Mouse (Mus musculus) G1E (cell line): Measurements from ENCODE around the gene Hcls1.

Experiments
- CTCF ChIP-seq: IDR thresholded peaks from 2 replicates; pipeline ENCODE4 v1.5.1; 2012; ENCODE audit warnings: low read depth, low read length, inconsistent platforms, mixed read lengths
- GATA1 ChIP-seq: IDR thresholded peaks from 2 replicates; pipeline ENCODE4 v1.6.1; 2012; ENCODE audit warnings: borderline replicate concordance, low read length, inconsistent platforms, mixed read lengths
- POLR2AphosphoS5 ChIP-seq: IDR thresholded peaks from 2 replicates; pipeline ENCODE4 v1.6.1; 2012; ENCODE audit warnings: low read depth, low read length, inconsistent platforms; ENCODE audit not compliant: insufficient replicate concordance
- TAL1 ChIP-seq: conservative IDR thresholded peaks from 2 replicates; pipeline ENCODE4 v1.6.1; 2012; ENCODE audit warnings: low read depth, low read length, inconsistent platforms, mixed read lengths

DNA sequence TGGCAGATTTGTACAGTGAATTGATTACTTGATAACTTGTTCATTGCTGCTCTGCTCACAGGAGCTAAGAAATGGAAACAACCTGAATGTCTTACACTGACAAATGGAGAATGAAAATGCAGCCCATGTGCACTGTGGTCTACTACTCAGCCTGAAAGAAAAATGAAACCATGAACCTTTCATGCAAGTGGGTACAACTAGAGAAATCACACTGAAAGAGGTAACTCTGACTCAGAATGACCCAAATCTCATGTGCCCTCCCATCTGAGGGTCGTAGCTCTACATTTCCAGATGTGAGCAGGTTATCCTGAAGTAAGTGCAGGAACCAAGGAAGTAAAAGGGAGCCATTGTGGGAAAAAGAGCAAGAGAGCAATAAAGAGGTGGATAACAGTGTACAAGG is 49.0 kb downstream of the Hcls1 start:
- TF ChIP-seq CTCF, result no peak
- TF ChIP-seq TAL1, result no peak
- TF ChIP-seq GATA1, result no peak
- no peak for TF ChIP-seq POLR2AphosphoS5
